Mouse (Mus musculus) heart, embryonic 11.5 days (tissue): ENCODE data around the gene Tln1. TPM values are rescaled to one million over a fixed set of nuclear protein-coding genes. Genes with fewer than 3 reads are reported as not detected.

Experiments used
- ATAC-seq: fragments of 200-750 bp; cut with Nextera tagmentation; replicated peaks from 2 replicates; pipeline ENCODE4 v1.8.0; 2017; ENCODE audit warnings: moderate library complexity; ENCODE audit not compliant: insufficient number of reproducible peaks, low FRiP score, low TSS enrichment
- H3K27ac ChIP-seq: fragments of 300-500 bp; sonication (generic); 2 replicates; pipeline ENCODE4 v1.5.1; 2014; ENCODE audit warnings: mild to moderate bottlenecking, low read depth, low read length
- H3K27me3 ChIP-seq: fragments of 300-500 bp; sonication (generic); 2 replicates; pipeline ENCODE4 v1.6.1; 2014; ENCODE audit warnings: mild to moderate bottlenecking, low read length, mixed read lengths; ENCODE audit not compliant: control insufficient read depth, insufficient read depth
- H3K36me3 ChIP-seq: fragments of 300-500 bp; sonication (generic); 2 replicates; pipeline ENCODE4 v1.6.1; 2014; ENCODE audit warnings: mild to moderate bottlenecking, low read length, moderate library complexity, mixed read lengths; ENCODE audit not compliant: control insufficient read depth, insufficient read depth
- H3K4me1 ChIP-seq: fragments of 300-500 bp; sonication (generic); 2 replicates; pipeline ENCODE4 v1.6.1; 2014; ENCODE audit warnings: low read length; ENCODE audit not compliant: control insufficient read depth, insufficient read depth
- H3K4me2 ChIP-seq: fragments of 300-500 bp; sonication (generic); 2 replicates; pipeline ENCODE4 v1.6.1; 2014; ENCODE audit warnings: mild to moderate bottlenecking, moderate library complexity
- H3K4me3 ChIP-seq: fragments of 300-500 bp; sonication (generic); 2 replicates; pipeline ENCODE4 v1.5.1; 2014; ENCODE audit warnings: low read depth, low read length
- H3K9ac ChIP-seq: fragments of 300-500 bp; sonication (generic); 2 replicates; pipeline ENCODE4 v1.6.1; 2014; ENCODE audit warnings: mild to moderate bottlenecking, low read depth, low read length, moderate library complexity
- H3K9me3 ChIP-seq: fragments of 300-500 bp; sonication (generic); replicated peaks from 2 replicates; pipeline ENCODE4 v1.6.1; 2016; ENCODE audit warnings: low read length; ENCODE audit not compliant: control insufficient read depth
- WGBS: fragments of 180-500 bp; shearing (Covaris S2); extraction: QIAGEN DNeasy Blood & Tissue Kit; methylation state at CpG from one replicate; pipeline ENCODE4 v1.1.7; 2014; ENCODE audit not compliant: insufficient replicate concordance; 5-methylcytosine and 5-hydroxymethylcytosine counted together
- polyA plus RNA-seq: library from polyadenylated mRNA; unstranded; fragments of >200 nt; fragmentation: Nextera tagmentation; extraction: Ambion mirVana; gene quantifications from 2 replicates; pipeline ENCODE4 v1.2.1, GENCODE M21; 2014

Tln1 gene
- polyA plus RNA-seq, 1 experiment from 2014 or later, result 86.2 TPM

GRCm38 (mm10) chr4:43503041-43503440 is 59.5 kb downstream of the Tln1 start:
- Histone ChIP-seq H3K27ac (no peak overlapping the region), H3K4me3 (no peak overlapping the region), H3K9ac (no peak overlapping the region), H3K27me3 (no peaks in the 10 kb centered on the region), H3K36me3 (no peaks in the 10 kb centered on the region), H3K4me2 (no peak overlapping the region), H3K4me1 (peaks cover 15% of the 10 kb centered on the region), H3K9me3 (no peaks in the 10 kb centered on the region)
- no peak for ATAC-seq
- WGBS, result 58% methylated on average over 2 of the region's 2 CpGs

GRCm38 (mm10) chr4:43499407-43500333 is 62.8 kb downstream of the Tln1 start, which contains the start of gene Arhgef39:
TSS of gene Arhgef39 (minus strand) at chr4:43499695.
- no peaks in the 10 kb centered on the region for H3K9me3 ChIP-seq
- H3K4me3 ChIP-seq, result peak within 1 kb of the TSS; percentile 57
- WGBS, result 6% methylated on average over 50 of the region's 50 CpGs
- H3K4me1 ChIP-seq, result peaks cover 29% of the 10 kb centered on the region
- peak; percentile 84 for ATAC-seq
- peak within 1 kb of the TSS; percentile 73 for H3K4me2 ChIP-seq
- H3K9ac ChIP-seq, result peak within 1 kb of the TSS; percentile 75
- 0 out of 2 replicates have a peak, but pooled peaks cover 2% of the 10 kb centered on the region for H3K36me3 ChIP-seq
- 0 out of 2 replicates have a peak within 1 kb of the TSS, but pooled peaks have one; percentile 51 for H3K27ac ChIP-seq
- H3K27me3 ChIP-seq, result no peaks in the 10 kb centered on the region

GRCm38 (mm10) chr4:43498983-43499382 is 63.5 kb downstream of the Tln1 start:
- Histone ChIP-seq H3K4me3 (peak overlapping the region; percentile 57), H3K4me2 (peak overlapping the region; percentile 73), H3K27ac (0 out of 2 replicates have a peak overlapping the region, but pooled peaks have one; percentile 51), H3K4me1 (peaks cover 34% of the 10 kb centered on the region), H3K36me3 (0 out of 2 replicates have a peak, but pooled peaks cover 2% of the 10 kb centered on the region), H3K9me3 (no peaks in the 10 kb centered on the region), H3K9ac (peak overlapping the region; percentile 75), H3K27me3 (no peaks in the 10 kb centered on the region)
- peak; percentile 55 for ATAC-seq
- WGBS, result 11% methylated on average over 8 of the region's 8 CpGs

- peaks cover 36% of the 10 kb centered on the region for H3K4me1 ChIP-seq
- H3K27me3 ChIP-seq, result no peaks in the 10 kb centered on the region
- H3K4me2 ChIP-seq, result peak overlapping the region; percentile 73
- H3K27ac ChIP-seq, result no peak overlapping the region; the same call in 1 of the 2 replicates
- WGBS, result 61% methylated on average over 4 of the region's 4 CpGs
- no peaks in the 10 kb centered on the region for H3K9me3 ChIP-seq
- peak overlapping the region; percentile 75 for H3K9ac ChIP-seq
- no peak for ATAC-seq
- H3K36me3 ChIP-seq, result 0 out of 2 replicates have a peak, but pooled peaks cover 2% of the 10 kb centered on the region
- peak overlapping the region; percentile 57 for H3K4me3 ChIP-seq
Observed at GRCm38 (mm10) chr4:43497946-43498345, 64.5 kb downstream of the Tln1 start.

GRCm38 (mm10) chr4:43497405-43497804 is 65.1 kb downstream of the Tln1 start:
- ATAC-seq, result no peak
- Histone ChIP-seq H3K27me3 (no peaks in the 10 kb centered on the region), H3K36me3 (0 out of 2 replicates have a peak, but pooled peaks cover 2% of the 10 kb centered on the region), H3K27ac (no peak overlapping the region), H3K9me3 (no peaks in the 10 kb centered on the region), H3K4me3 (no peak overlapping the region), H3K4me2 (no peak overlapping the region; the same call in 1 of the 2 replicates), H3K4me1 (peaks cover 36% of the 10 kb centered on the region), H3K9ac (no peak overlapping the region; the same call in 1 of the 2 replicates)
- 91% methylated on average over 8 of the region's 8 CpGs for WGBS

- H3K4me2 ChIP-seq, result no peak overlapping the region
- no peaks in the 10 kb centered on the region for H3K9me3 ChIP-seq
- no peak overlapping the region for H3K27ac ChIP-seq
- no peak overlapping the region; the same call in 1 of the 2 replicates for H3K9ac ChIP-seq
- 0 out of 2 replicates have a peak, but pooled peaks cover 2% of the 10 kb centered on the region for H3K36me3 ChIP-seq
- H3K27me3 ChIP-seq, result no peaks in the 10 kb centered on the region
- no peak overlapping the region for H3K4me3 ChIP-seq
- H3K4me1 ChIP-seq, result peaks cover 36% of the 10 kb centered on the region
- no peak for ATAC-seq
- WGBS, result 44% methylated on average over 6 of the region's 6 CpGs
Observed at GRCm38 (mm10) chr4:43496587-43496986, 65.9 kb downstream of the Tln1 start.

- H3K9me3 ChIP-seq, result no peaks in the 10 kb centered on the region
- H3K36me3 ChIP-seq, result 0 out of 2 replicates have a peak, but pooled peaks cover 2% of the 10 kb centered on the region
- H3K27me3 ChIP-seq, result no peaks in the 10 kb centered on the region
- peak overlapping the region; percentile 91 for H3K9ac ChIP-seq
- H3K4me1 ChIP-seq, result peaks cover 35% of the 10 kb centered on the region
- ATAC-seq, result no peak
- H3K4me3 ChIP-seq, result peak overlapping the region; percentile 76
- H3K4me2 ChIP-seq, result peak overlapping the region; percentile 88
- WGBS, result under 1% methylated on average over 9 of the region's 9 CpGs
- H3K27ac ChIP-seq, result peak overlapping the region; percentile 75
Observed at GRCm38 (mm10) chr4:43493846-43494240, 68.6 kb downstream of the Tln1 start.

GRCm38 (mm10) chr4:43493186-43493845 is 69.2 kb downstream of the Tln1 start:
- Histone ChIP-seq H3K27ac (peak overlapping the region; percentile 75), H3K4me1 (peaks cover 30% of the 10 kb centered on the region), H3K9me3 (no peaks in the 10 kb centered on the region), H3K4me2 (peak overlapping the region; percentile 88), H3K27me3 (no peaks in the 10 kb centered on the region), H3K9ac (peak overlapping the region; percentile 91), H3K36me3 (0 out of 2 replicates have a peak, but pooled peaks cover 2% of the 10 kb centered on the region), H3K4me3 (peak overlapping the region; percentile 76)
- peak; percentile 88 for ATAC-seq
- under 1% methylated on average over 47 of the region's 47 CpGs for WGBS
